Mouse (Mus musculus) gastrocnemius, postnatal 25 days (tissue): ENCODE results near the gene 4931414P19Rik. TPM values are rescaled to one million over a fixed set of nuclear protein-coding genes. Genes with fewer than 3 reads are reported as not detected.

Experiments
- DNase-seq: peaks from one replicate; pipeline ENCODE4 v3.0.0; 2022
- total RNA-seq, 2 experiments: library from RNA; stranded (reverse); gene quantifications; 1 replicate in 1 of 2; 2 replicates in 1 of 2; pipeline ENCODE4 v1.2.3; 2021

The 4931414P19Rik gene
- total RNA-seq, 2 experiments from 2014 or later = 2.9 to 3.4 TPM

GRCm38 (mm10) chr14:54583681-54584338, 22.0 kb downstream of the 4931414P19Rik start:
- no peak for DNase-seq

GRCm38 (mm10) chr14:54582536-54582935, 23.3 kb downstream of the 4931414P19Rik start:
- DNase-seq = no peak

- DNase-seq = no peak
Observed at GRCm38 (mm10) chr14:54579638-54580037, 26.2 kb downstream of the 4931414P19Rik start.

GRCm38 (mm10) chr14:54578063-54578462, 27.7 kb downstream of the 4931414P19Rik start:
- DNase-seq = no peak

- DNase-seq = peak; percentile 90
Observed at GRCm38 (mm10) chr14:54577089-54577982, 28.5 kb downstream of the 4931414P19Rik start, which contains the start of gene Ajuba. Gene Ajuba (minus strand): TSS chr14:54577558.

DNA sequence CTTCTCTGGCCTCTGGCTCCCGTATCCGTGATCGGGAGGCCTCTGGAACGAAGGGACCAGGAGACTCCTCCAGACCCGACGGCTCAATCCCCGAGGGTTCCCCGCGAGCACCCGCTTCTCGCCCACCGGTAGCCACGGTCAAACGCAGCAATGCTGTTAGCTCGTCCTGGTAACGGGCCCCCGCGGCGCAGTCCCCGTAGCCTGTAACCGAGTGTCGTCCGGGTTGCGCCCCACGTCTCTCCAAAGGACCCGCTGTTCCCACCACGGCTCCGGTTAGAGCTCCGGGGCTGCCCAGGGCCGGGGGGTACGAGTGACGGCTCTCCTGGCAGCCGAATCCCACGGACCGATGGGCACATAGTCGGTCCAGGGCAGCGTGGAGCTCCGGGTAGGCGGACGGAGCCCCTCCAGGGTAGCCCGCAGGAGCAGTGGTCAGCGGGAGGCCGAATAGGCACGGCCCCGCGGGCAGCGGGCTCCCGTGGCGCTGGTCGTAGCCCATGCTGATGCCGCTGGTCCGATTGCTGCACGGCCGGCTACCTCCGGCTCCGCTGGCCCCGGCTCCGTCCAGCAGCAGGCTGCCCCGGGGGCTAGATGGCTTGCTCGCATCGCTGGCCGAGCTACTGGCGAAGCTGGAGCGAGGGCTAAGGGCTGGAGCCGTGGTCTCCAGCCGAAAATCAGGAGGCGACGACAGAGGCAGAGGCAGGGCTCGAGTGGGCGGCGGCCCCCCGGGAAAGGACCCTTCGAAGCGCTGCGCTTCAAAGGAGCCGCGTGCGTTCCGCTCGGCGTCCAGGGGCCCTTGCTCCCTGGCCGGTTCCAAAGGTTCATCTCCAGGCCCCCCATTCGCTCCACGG, 29.3 kb downstream of the 4931414P19Rik start:
- peak; percentile 53 for DNase-seq

DNA sequence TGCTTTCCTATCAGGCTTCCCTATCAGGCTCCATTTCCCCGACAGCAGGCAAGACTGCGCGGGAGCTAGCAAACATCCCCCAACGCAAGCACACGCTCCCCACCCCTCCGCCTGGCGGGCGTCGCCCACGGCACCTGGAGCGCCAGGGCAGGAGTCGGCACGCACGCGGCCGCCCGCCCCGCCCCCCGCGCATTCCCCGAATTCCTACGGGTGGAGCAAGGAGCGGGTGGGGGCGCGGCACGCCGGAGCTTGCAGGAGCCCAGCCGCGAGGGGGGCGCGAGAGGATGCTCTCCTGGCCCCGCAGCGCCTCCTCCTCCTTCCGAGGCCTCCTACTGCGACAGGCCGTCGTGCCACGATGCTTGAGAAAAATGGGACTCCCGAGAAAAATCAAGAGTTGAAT, 30.2 kb downstream of the 4931414P19Rik start:
- DNase-seq = peak; percentile 65

GRCm38 (mm10) chr14:54575031-54575430, 30.8 kb downstream of the 4931414P19Rik start:
- no peak for DNase-seq

DNA sequence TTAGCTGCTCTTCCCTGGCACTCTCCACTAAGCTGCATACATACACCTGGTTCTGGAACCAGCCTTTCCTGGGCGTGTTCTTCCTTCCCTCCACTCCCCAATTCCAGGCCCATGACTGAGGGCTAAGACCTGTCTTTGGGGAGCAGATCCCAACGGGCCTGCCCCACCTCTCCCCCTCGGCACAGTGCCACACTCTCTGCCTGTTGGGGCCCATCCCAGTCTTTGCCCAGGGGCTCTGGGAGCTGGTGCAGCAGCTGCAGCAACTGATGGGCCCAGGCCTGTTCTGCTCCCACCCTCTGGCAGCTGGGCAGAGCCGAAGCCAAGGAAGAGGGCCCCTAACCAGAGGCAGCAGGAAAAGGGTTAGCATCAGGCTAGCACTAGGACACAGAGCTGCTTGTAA, 31.5 kb downstream of the 4931414P19Rik start:
- no peak for DNase-seq

GRCm38 (mm10) chr14:54572790-54573736, 32.7 kb downstream of the 4931414P19Rik start:
- no peak for DNase-seq

DNA sequence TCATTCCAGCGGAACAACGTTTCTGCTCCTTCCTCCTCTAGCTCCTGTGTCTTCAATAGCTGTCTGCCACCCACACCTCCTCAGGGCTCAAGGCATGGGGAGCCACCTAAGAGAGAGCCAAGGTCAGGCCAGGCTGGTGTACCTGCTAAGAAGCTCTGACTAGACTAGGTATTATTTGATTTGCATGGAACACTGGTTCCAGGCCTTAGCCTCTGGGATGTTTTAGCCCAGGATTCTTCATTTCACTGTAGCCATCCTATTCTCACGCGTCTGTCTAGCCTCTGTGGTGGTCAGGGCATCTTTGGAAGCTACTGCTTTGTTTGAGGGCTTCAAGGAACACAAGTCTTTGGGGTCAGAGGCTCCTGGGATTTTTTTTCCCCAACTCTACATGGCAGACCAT, 33.7 kb downstream of the 4931414P19Rik start:
- DNase-seq = no peak

DNA sequence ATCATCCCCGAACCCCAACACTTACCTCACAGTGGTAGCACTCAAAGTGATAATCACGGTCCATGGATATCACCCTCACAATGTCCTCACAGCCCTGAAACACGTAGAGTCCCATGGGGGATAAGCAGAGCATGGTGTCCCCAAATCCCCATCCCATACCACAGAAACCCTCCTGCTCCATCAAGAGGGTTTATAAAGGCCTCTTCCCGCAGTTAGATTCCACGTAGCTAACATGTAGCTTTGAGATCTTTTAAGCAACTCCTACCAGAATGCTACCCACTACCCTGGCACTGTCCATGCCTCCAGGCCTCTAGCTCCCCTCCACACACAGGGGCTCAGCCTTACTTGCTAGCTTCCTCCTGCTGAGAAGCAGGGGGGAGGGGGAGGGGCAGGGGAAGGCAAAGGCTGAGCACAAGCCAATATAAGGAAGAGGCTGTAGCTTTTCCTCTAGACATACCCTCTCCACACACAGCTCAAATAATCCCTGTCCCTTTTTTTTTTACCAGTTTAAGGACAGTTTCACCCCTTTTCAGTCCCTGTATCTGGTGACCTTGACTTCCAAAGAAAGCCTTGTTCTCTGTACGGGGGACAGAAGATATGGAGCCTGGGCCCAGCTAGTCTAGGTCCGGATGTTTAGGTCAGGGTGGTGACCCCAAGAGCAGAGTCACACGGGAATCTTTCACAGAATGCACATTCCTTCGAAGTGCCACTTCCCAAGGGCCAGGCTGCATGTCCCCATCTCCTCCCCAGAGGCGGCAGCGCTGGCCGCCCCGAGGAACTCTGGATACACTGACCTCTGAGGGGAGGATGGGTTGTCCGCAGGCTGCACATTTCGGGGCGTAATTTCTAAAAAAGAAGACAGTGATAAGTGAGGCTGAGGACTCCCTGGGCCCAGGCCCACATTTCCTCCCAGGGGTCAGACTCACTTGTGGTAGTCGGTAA, 36.1 kb downstream of the 4931414P19Rik start:
- DNase-seq = peak; percentile 21

DNA sequence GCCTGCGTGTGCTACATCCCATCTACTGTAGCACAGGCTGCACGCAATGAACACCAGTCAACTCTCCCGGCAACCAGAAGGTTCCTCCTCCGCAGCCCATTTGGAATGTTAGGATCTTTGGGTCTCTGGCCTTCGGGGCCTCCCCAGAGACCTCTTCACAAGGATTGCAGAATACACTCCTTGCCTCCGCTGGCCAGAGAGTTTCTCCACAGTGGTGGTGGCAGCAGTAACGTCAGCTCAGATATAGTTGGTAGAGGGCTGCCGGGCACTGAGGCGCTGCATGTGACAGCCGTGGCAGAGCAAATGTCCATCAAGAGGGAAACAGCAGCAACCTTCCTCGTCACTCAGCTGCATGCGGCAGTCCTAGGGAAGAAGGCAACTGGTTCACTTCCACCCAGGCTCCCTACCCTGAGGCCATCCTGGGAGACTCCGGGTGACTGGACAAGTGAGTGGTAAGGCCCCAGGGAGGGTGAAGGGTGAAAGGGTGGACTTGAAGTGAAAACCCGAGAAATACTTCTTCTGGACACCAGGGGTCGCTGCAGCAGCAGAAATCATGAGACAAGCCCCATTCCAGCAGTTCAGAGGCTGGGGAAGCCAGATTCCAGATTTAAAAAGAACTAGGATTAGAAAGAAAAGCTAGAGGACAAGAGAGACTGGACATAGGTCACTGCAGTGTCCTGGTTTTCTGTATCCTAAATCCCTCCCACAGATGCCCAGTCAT, 36.9 kb downstream of the 4931414P19Rik start:
- DNase-seq = peak; percentile 49

- DNase-seq = no peak
Observed at GRCm38 (mm10) chr14:54560527-54561242, 45.1 kb downstream of the 4931414P19Rik start.

GRCm38 (mm10) chr14:54557330-54557729, 48.5 kb downstream of the 4931414P19Rik start:
- no peak for DNase-seq

GRCm38 (mm10) chr14:54553975-54554769, 51.6 kb downstream of the 4931414P19Rik start, which contains the start of gene Haus4:
Gene Haus4 (minus strand): TSS chr14:54554616.
- peak; percentile 79 for DNase-seq

GRCm38 (mm10) chr14:54553454-54553974, 52.3 kb downstream of the 4931414P19Rik start:
- no peak for DNase-seq
